Mouse (Mus musculus) CH12.LX (cell line): ENCODE data around the gene Ugt1a6b.

Source experiments
- CTCF ChIP-seq, 2 experiments: IDR thresholded peaks in 1 of 2; conservative IDR thresholded peaks in 1 of 2; 2 replicates each; pipeline ENCODE4 v1.5.1; 2011 to 2012; ENCODE audit warnings: low read depth in 2 of 2, low read length in 2 of 2, improper control_type of control experiment in 1 of 2, inconsistent platforms in 1 of 2, mild to moderate bottlenecking in 1 of 2, moderate library complexity in 1 of 2
- E2F4 ChIP-seq: IDR thresholded peaks from 2 replicates; pipeline ENCODE4 v1.6.1; 2011; ENCODE audit warnings: low read depth, low read length, improper control_type of control experiment; ENCODE audit not compliant: insufficient replicate concordance
- EP300 ChIP-seq: IDR thresholded peaks from 2 replicates; pipeline ENCODE4 v1.6.1; 2011; ENCODE audit warnings: low read length, improper control_type of control experiment
- GABPA ChIP-seq: IDR thresholded peaks from 2 replicates; pipeline ENCODE4 v1.6.1; 2012; ENCODE audit warnings: low read depth, low read length, improper control_type of control experiment, inconsistent platforms; ENCODE audit not compliant: insufficient replicate concordance
- HCFC1 ChIP-seq: IDR thresholded peaks from 2 replicates; pipeline ENCODE4 v1.6.1; 2012; ENCODE audit warnings: low read depth, mild to moderate bottlenecking, inconsistent platforms, low read length, improper control_type of control experiment
- JUND ChIP-seq: conservative IDR thresholded peaks from 2 replicates; pipeline ENCODE4 v1.6.1; 2011; ENCODE audit warnings: low read depth, low read length, improper control_type of control experiment
- MAX ChIP-seq: IDR thresholded peaks from 2 replicates; pipeline ENCODE4 v1.6.1; 2011; ENCODE audit warnings: low read length, improper control_type of control experiment
- MEF2A ChIP-seq: IDR thresholded peaks from 2 replicates; pipeline ENCODE4 v1.6.1; 2014; ENCODE audit warnings: low read depth, mild to moderate bottlenecking, inconsistent platforms, low read length, improper control_type of control experiment, borderline replicate concordance
- MXI1 ChIP-seq: IDR thresholded peaks from 2 replicates; pipeline ENCODE4 v1.6.1; 2011; ENCODE audit warnings: mild to moderate bottlenecking, low read depth, low read length, improper control_type of control experiment
- NELFE ChIP-seq: IDR thresholded peaks from 2 replicates; pipeline ENCODE4 v1.6.1; 2011; ENCODE audit warnings: low read depth, low read length, improper control_type of control experiment
- POLR2A ChIP-seq: IDR thresholded peaks from 2 replicates; pipeline ENCODE4 v1.6.1; 2011; ENCODE audit warnings: low read depth, mild to moderate bottlenecking, improper control_type of control experiment, low read length
- POLR2AphosphoS2 ChIP-seq: IDR thresholded peaks from 2 replicates; pipeline ENCODE4 v1.6.1; 2011; ENCODE audit warnings: low read depth, low read length, improper control_type of control experiment
- SIN3A ChIP-seq: IDR thresholded peaks from 2 replicates; pipeline ENCODE4 v1.6.1; 2012; ENCODE audit warnings: low read length, improper control_type of control experiment, inconsistent platforms

GRCm38 (mm10) chr1:88216551-88216950 is 113.5 kb downstream of the Ugt1a6b start:
- no peak for TF ChIP-seq HCFC1
- no peak for TF ChIP-seq EP300
- TF ChIP-seq MXI1: no peak
- TF ChIP-seq CTCF (conservative IDR thresholded peaks at IDR 0.05 in 1 of 2, IDR thresholded peaks at IDR 0.05 in 1 of 2; ENCODE audit: low read depth in 2 of 2, low read length in 2 of 2): no peak
- no peak for TF ChIP-seq MEF2A
- no peak for TF ChIP-seq POLR2A
- no peak for TF ChIP-seq MAX
- no peak for TF ChIP-seq E2F4
- no peak for TF ChIP-seq POLR2AphosphoS2
- no peak for TF ChIP-seq SIN3A
- no peak for TF ChIP-seq NELFE
- no peak for TF ChIP-seq GABPA
- TF ChIP-seq JUND: no peak
